Mouse (Mus musculus) left cerebral cortex, postnatal 10 days (tissue): Measurements from ENCODE around the gene Pcgf1. TPM values are rescaled to one million over a fixed set of nuclear protein-coding genes. Genes with fewer than 3 reads are reported as not detected.
A peak's percentile ranks its signal among the peaks of the same experiment; 100 is the strongest.

ENCODE experiments used
- DNase-seq, 2 experiments: peaks; one replicate each; pipeline ENCODE4 v3.0.0; 2021 to 2022; ENCODE audit warnings: low spot score in 2 of 2, mixed read lengths in 1 of 2; ENCODE audit errors: extremely low spot score in 1 of 2
- intact Hi-C: fragments of 180-260 bp; cut with DNase I; formaldehyde crosslinking; loops from one replicate; pipeline ENCODE4 v1.15.1; 2025
- microRNA-seq: library from miRNA; unstranded; fragments of <30 nt; microRNA quantifications from one replicate; pipeline ENCODE4 v1.2.0, GENCODE M21; 2022
- total RNA-seq, 2 experiments: library from RNA; stranded (reverse); gene quantifications; 2 replicates each; pipeline ENCODE4 v1.2.3; 2021

Gene Pcgf1
- total RNA-seq, 2 experiments from 2014 or later = 19.1 to 19.6 TPM

- intact Hi-C loops = no loop called here
- no peak for DNase-seq
Measured at GRCm38 (mm10) chr6:83117165-83117438, 39.4 kb downstream of the Pcgf1 start.

GRCm38 (mm10) chr6:83117616-83118015, 39.9 kb downstream of the Pcgf1 start:
- intact Hi-C loops = no loop called here
- DNase-seq = no peak

DNA sequence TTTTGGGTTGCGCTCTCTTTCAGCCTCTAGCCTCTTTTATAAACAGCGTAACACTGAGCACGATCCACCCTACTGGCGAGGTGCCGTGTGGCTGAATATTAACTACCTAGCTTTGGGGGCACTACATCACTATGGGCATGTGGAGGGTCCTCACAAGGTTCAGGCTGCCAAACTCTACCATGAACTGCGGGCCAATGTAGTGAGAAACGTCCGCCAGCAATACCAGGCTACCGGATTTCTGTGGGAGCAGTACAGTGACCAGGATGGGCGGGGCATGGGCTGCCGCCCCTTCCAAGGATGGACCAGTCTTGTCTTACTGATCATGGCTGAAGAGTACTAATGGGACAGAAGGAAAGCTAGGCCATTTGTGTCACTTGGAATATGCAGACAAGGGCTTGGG, 40.7 kb downstream of the Pcgf1 start:
- intact Hi-C loops = no loop called here

DNA sequence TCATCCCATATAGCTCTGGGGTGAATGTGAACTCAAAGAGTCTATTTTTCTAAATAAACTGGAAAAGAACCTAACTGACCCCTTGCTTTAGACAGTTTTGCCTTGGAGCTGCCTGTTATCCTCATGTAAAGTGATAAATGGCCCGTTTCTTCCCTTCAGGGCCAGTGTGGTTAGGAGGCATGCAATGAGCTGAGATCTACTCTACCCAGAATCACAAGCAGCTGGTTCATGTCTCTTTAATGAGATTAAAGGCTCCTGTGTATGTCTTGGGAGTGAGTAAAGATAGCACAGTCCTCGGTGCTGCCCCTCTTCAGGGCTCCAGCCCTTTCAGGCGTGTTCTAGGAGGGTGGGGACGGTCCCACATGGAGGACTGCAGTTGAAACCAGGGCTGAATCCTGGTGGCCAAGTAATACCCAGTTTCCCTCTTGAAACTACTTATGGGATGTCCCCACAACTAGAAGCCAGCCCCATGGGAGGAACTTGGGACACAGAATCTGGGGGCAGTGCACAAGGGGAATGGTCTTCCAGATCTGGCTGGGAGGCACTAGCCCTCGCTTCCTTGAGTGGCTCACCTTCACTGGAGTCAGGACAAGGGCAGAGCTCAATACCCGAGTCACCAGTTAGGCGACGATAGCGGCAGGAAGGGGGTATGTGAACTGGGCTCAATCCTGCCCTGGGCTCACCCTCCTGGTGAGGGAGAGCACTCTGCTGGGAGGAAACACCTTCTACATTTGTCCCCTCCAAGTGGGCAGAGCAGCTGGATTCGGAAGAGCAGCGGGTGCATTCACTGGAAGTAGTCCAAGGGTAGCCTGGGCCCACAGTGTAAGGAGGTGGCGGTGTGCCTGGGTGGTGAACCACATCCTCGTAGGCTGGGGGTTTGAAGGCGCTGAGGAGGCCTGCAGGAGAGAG, 41.4 kb downstream of the Pcgf1 start:
- intact Hi-C loops = no loop called here
- DNase-seq = no peak

More for the DNA sequence above, 40.7 kb downstream of the Pcgf1 start:
- no peak for DNase-seq

GRCm38 (mm10) chr6:83119734-83120051, 42.0 kb downstream of the Pcgf1 start:
- intact Hi-C loops = loop anchor here (5.0 kb wide), 1 partner anchor 43 kb away; no protein-coding TSS in a partner anchor
- no peak for DNase-seq

- intact Hi-C loops = loop anchor here (5.0 kb wide), 1 partner anchor 41 kb away; no protein-coding TSS in a partner anchor
- DNase-seq = peak; percentile 95 to 98
Measured at GRCm38 (mm10) chr6:83120930-83121862, 43.5 kb downstream of the Pcgf1 start, which contains the start of gene Wbp1. Gene Wbp1, minus strand, starts transcription at chr6:83121559.

- DNase-seq = peak in 1 of 2 experiments; percentile 70
- intact Hi-C loops = loop anchor here (5.0 kb wide), 1 partner anchor 40 kb away; no protein-coding TSS in a partner anchor
Measured at GRCm38 (mm10) chr6:83121863-83122710, 44.4 kb downstream of the Pcgf1 start.

DNA sequence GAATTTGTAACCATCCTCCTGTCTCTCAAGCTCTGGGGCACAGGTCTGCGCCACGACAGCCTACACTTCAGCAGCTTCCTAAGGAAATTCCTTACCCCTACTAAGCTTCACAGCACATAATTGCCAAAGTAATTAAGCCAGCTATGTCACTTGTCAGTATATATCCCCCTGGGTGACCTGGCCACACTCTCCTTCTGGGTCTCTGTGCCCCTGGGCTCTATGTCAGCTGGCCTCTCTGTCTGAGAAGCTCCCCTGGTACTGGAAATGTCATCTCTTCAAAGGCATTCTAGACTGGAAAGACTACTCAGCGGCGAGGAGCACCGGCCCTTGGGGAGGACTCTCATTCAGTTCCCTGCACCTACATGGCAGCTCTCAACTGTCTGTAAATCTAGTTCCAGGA, 45.3 kb downstream of the Pcgf1 start:
- intact Hi-C loops = loop anchor here (5.0 kb wide), 1 partner anchor 39 kb away; no protein-coding TSS in a partner anchor
- DNase-seq = no peak

GRCm38 (mm10) chr6:83124851-83125312, 47.2 kb downstream of the Pcgf1 start:
- DNase-seq = peak; percentile 93 to 95
- intact Hi-C loops = loop anchor here (5.0 kb wide), 1 partner anchor 37 kb away; no protein-coding TSS in a partner anchor

DNA sequence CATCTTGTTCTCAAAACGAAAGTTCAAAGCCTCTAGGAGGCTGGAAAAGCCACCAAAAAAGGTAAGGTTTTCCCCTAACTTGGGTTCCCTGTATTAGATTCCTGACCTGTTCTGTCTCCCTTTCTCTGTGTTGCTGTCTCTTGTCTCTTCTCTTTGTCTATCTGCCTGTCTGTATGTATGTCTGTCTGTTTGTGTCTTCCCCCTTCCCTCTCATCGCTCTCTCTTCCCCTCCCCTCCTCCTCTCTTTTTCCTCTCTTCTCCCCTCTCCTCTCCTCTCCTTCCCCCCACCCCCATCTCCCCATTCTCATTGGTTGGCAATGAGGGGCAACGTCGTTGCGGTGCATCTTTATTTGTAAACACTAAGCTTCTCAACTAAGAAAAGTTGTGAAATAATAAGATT, 47.7 kb downstream of the Pcgf1 start, which contains the start of gene Ino80b:
TSS of gene Ino80b (minus strand) at position 101 of the 400 bp plus-strand sequence.
- intact Hi-C loops = no loop called here
- DNase-seq = no peak

DNA sequence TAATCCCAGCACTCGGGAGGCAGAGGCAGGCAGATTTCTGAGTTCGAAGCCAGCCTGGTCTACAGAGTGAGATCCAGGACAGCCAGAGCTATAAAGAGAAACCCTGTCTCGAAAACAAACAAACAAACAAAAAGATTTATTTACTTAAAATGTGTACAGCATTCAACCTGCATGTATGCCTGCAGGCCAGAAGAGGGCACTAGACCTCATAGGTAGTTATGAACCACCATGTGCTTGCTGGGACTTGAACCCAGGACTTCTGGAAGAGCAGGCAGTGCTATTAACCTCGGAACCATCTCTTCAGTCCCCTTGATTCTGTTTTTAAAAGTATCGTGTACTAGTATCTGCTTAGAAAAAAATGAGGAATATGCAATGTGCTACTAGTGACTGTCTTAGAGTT, 49.8 kb downstream of the Pcgf1 start:
- intact Hi-C loops = no loop called here
- no peak for DNase-seq

Small RNAs within 50 kb of the gene (microRNA-seq; reads per million reads assigned to microRNA genes)
- gene Mir3470a (not detected), gene Mir7040 (not detected)

Other genes with a start within 250 kb of the Pcgf1 start
- gene Sema4f, start 138.1 kb upstream of the Pcgf1 start, total RNA-seq = 10 to 100 TPM; 45.5 to 47.5 TPM
- gene M1ap, start 131.0 kb upstream of the Pcgf1 start, total RNA-seq = not detected
- gene Dok1, start 44.4 kb upstream of the Pcgf1 start, total RNA-seq = 1 to 10 TPM; 1.8 to 2.1 TPM
- gene Loxl3, start 43.7 kb upstream of the Pcgf1 start, total RNA-seq = 1 to 10 TPM; 1.8 to 4.0 TPM
- gene Aup1, start 23.3 kb upstream of the Pcgf1 start, total RNA-seq = 10 to 100 TPM; 97.9 to 99.8 TPM
- gene Htra2, start 22.6 kb upstream of the Pcgf1 start, total RNA-seq = 10 to 100 TPM; 66.5 to 68.0 TPM
- gene Dqx1, start 20.0 kb upstream of the Pcgf1 start, total RNA-seq = under 1 TPM; 0.19 to 0.41 TPM
- gene Tlx2, start 7.6 kb upstream of the Pcgf1 start, total RNA-seq = not detected
- under 1 TPM in 1 of 2 experiments, not detected in 1; 0.69 TPM for gene Lbx2, start 8.5 kb downstream of the Pcgf1 start, total RNA-seq
- gene Ccdc142, start 23.7 kb downstream of the Pcgf1 start, total RNA-seq = 1 to 10 TPM; 7.7 to 9.4 TPM
- gene Gm42688, start 23.7 kb downstream of the Pcgf1 start, total RNA-seq = 1 to 10 TPM; 6.3 to 6.5 TPM
- 10 to 100 TPM; 58.7 to 63.5 TPM for gene Mrpl53, start 31.2 kb downstream of the Pcgf1 start, total RNA-seq
- gene Mogs, start 37.6 kb downstream of the Pcgf1 start, total RNA-seq = 10 to 100 TPM; 27.9 to 31.8 TPM
- 10 to 100 TPM; 50.4 to 54.7 TPM for gene Wbp1, start 43.7 kb downstream of the Pcgf1 start, total RNA-seq
- 10 to 100 TPM; 19.9 to 23.2 TPM for gene Ino80b, start 47.6 kb downstream of the Pcgf1 start, total RNA-seq
- gene Rtkn, start 57.6 kb downstream of the Pcgf1 start, total RNA-seq = 10 to 100 TPM; 30.3 to 34.4 TPM
- gene Wdr54, start 78.5 kb downstream of the Pcgf1 start, total RNA-seq = 10 to 100 TPM; 28.0 to 29.4 TPM
- gene 1700003E16Rik, start 78.5 kb downstream of the Pcgf1 start, total RNA-seq = 10 to 100 TPM; 28.5 to 29.0 TPM
- gene Dctn1, start 88.1 kb downstream of the Pcgf1 start, total RNA-seq = 100 to 1,000 TPM; 351 to 353 TPM
- under 1 TPM; 0.71 to 0.75 TPM for gene Slc4a5, start 142.0 kb downstream of the Pcgf1 start, total RNA-seq
- gene Mthfd2, start 248.0 kb downstream of the Pcgf1 start, total RNA-seq = 10 to 100 TPM in 1 of 2 experiments, 1 to 10 TPM in 1; 8.3 to 10.6 TPM
- gene Mob1a, start 248.1 kb downstream of the Pcgf1 start, total RNA-seq = 10 to 100 TPM; 21.0 to 21.6 TPM